Mouse (Mus musculus): ENCODE measurements around the gene Clasp1. TPM values are rescaled to one million over a fixed set of nuclear protein-coding genes. Genes with fewer than 3 reads are reported as not detected.

The Clasp1 gene
- polyA plus RNA-seq, 1 experiment from 2014 or later, result 77.7 TPM

Other genes starting within 250 kb of the Clasp1 start
- 0.13 and 0.21 TPM in 2 replicates for gene Gm29106, start 212.5 kb upstream of the Clasp1 start, polyA plus RNA-seq (2016; fragmentation: Nextera tagmentation; extraction: Ambion mirVana)
- gene Tsn, start 77.3 kb upstream of the Clasp1 start, polyA plus RNA-seq (2016; fragmentation: Nextera tagmentation; extraction: Ambion mirVana), result 370 and 397 TPM in 2 replicates
- 85.1 and 88.0 TPM in 2 replicates for gene Nifk, start 67.2 kb upstream of the Clasp1 start, polyA plus RNA-seq (2016; fragmentation: Nextera tagmentation; extraction: Ambion mirVana)
- 0.23 and 0.29 TPM in 2 replicates for gene Tfcp2l1, start 238.9 kb downstream of the Clasp1 start, polyA plus RNA-seq (2016; fragmentation: Nextera tagmentation; extraction: Ambion mirVana)